Mouse (Mus musculus) G1E (cell line): ENCODE data around the gene Cgas.
"Not testable (repeated sequence)": the region's sequence is repeated elsewhere in the genome, so short reads cannot be mapped to it uniquely, and the experiment has no call there.

Experiments used
- CTCF ChIP-seq: IDR thresholded peaks from 2 replicates; pipeline ENCODE4 v1.5.1; 2012; ENCODE audit warnings: low read depth, low read length, inconsistent platforms, mixed read lengths
- GATA1 ChIP-seq: IDR thresholded peaks from 2 replicates; pipeline ENCODE4 v1.6.1; 2012; ENCODE audit warnings: borderline replicate concordance, low read length, inconsistent platforms, mixed read lengths
- GATA2 ChIP-seq: IDR thresholded peaks from 2 replicates; pipeline ENCODE4 v1.6.1; 2012; ENCODE audit warnings: low read depth, low read length, inconsistent platforms, borderline replicate concordance
- POLR2AphosphoS5 ChIP-seq: IDR thresholded peaks from 2 replicates; pipeline ENCODE4 v1.6.1; 2012; ENCODE audit warnings: low read depth, low read length, inconsistent platforms; ENCODE audit not compliant: insufficient replicate concordance

GRCm38 (mm10) chr9:78480227-78480626 lies 37.2 kb upstream of the Cgas start:
- TF ChIP-seq CTCF, GATA1, POLR2AphosphoS5, GATA2: not testable (repeated sequence)
